Mouse (Mus musculus): ENCODE results near the gene Ly6g5b.

DNA sequence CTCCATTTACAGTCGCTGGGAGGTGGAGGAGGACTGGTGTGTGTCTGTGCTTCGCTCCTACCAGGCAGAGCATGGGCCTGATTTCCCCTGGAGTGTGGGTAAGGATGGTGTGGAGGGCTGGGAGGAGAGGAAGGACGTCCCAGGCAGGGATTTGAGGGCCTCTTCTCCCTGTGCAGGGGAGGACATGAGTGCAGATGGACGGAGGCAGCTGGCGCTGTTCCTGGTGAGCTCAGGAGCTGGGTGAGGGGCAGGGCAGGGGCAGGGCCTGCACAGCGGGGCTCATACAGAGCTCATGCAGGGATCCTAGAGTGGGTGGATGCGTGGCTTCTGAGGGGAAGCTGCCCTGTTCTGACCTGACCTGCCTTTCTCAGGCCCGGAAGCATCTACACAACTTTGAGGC is 12.9 kb downstream of the Ly6g5b start:
- TF ChIP-seq GATA1 (IDR thresholded peaks at IDR 0.05; ENCODE audit: low read length), result no peak
- no peak for TF ChIP-seq TAL1 (IDR thresholded peaks at IDR 0.05; ENCODE audit: low read length)

Data from erythroblast, embryonic 14.5 days (primary cell).